In genomic region chr13:104393427-104394356, GRCm38 (mm10) we compare ENCODE assay signal across 10 mouse cellular contexts.
DNase-seq lines count a peak whose midpoint lies in the region; ATAC-seq lines count a peak whose summit lies in the region.
"Had no signal": no experiment of that assay in that cellular context is flagged by ENCODE, and none has a peak within 500 bp of the region (broad histone marks: within the 10 kb centered on the region; RNA-seq: fewer than 3 reads in every experiment).

No protein-coding gene starts in this region.

- intact Hi-C loops in heart, postnatal 25 days (cut with DNase I) = no loop called here
- intact Hi-C loops in left cerebral cortex, postnatal 25 days (cut with DNase I) = no loop called here

- peak; percentile 1 for DNase-seq in heart, adult 8-10 months (ENCODE audit: low spot score)
- no peak for DNase-seq in heart, postnatal 25 days (ENCODE audit: low spot score)
- peak; percentile 26 for DNase-seq in right cerebral cortex, postnatal 4 days
- DNase-seq in right cerebral cortex, postnatal 25 days = no peak
- DNase-seq in gastrocnemius, postnatal 25 days = peak; percentile 5
- no peak for DNase-seq in spleen, postnatal 36 days (ENCODE audit: low spot score in 2 of 2)
- no peak for DNase-seq in left cerebral cortex, postnatal 25 days (ENCODE audit: low spot score in 2 of 2)
- DNase-seq: lung, adult 2 months had no signal

- ATAC-seq in granulocyte monocyte progenitor cell, adult 5-6 weeks (replicated peaks; ENCODE audit: poor library complexity, severe bottlenecking) = no peak
- ATAC-seq: activated CD4-positive, CD25-positive, alpha-beta regulatory T cell, adult 4 months had no signal

Comparison
In these comparisons a context has a peak if more than half of its experiments do, and no peak if none do; other contexts are left out.
1. DNase-seq: peak in heart, adult 8-10 months (single experiment), right cerebral cortex, postnatal 4 days (single experiment) and gastrocnemius, postnatal 25 days (single experiment); none in heart, postnatal 25 days (single experiment), right cerebral cortex, postnatal 25 days (single experiment), spleen, postnatal 36 days (0 of 2) and left cerebral cortex, postnatal 25 days (0 of 2).